Mouse (Mus musculus) hindbrain, embryonic 15.5 days (tissue): ENCODE results near the gene Mrpl19. TPM values are rescaled to one million over a fixed set of nuclear protein-coding genes. Genes with fewer than 3 reads are reported as not detected.

Experiments used
- ATAC-seq: fragments of 200-750 bp; cut with Nextera tagmentation; 2 replicates; pipeline ENCODE4 v1.8.0; 2017; ENCODE audit warnings: low read depth, moderate number of reproducible peaks, moderate TSS enrichment; ENCODE audit not compliant: low FRiP score
- H3K27ac ChIP-seq: fragments of 300-500 bp; sonication (generic); replicated peaks from 2 replicates; pipeline ENCODE4 v1.5.1; 2015; ENCODE audit warnings: mild to moderate bottlenecking, inconsistent platforms
- H3K27me3 ChIP-seq: fragments of 300-500 bp; sonication (generic); 2 replicates; pipeline ENCODE4 v1.6.1; 2015; ENCODE audit warnings: control low read depth, inconsistent platforms
- H3K36me3 ChIP-seq: fragments of 300-500 bp; sonication (generic); 2 replicates; pipeline ENCODE4 v1.6.1; 2015; ENCODE audit warnings: control low read depth, inconsistent platforms
- H3K4me1 ChIP-seq: fragments of 300-500 bp; sonication (generic); replicated peaks from 2 replicates; pipeline ENCODE4 v1.6.1; 2015; ENCODE audit warnings: control low read depth, inconsistent platforms
- H3K4me2 ChIP-seq: fragments of 300-500 bp; sonication (generic); 2 replicates; pipeline ENCODE4 v1.6.1; 2015; ENCODE audit warnings: moderate library complexity, mild to moderate bottlenecking, inconsistent platforms
- H3K4me3 ChIP-seq: fragments of 300-500 bp; sonication (generic); 2 replicates; pipeline ENCODE4 v1.5.1; 2015; ENCODE audit warnings: mild to moderate bottlenecking, inconsistent platforms
- H3K9ac ChIP-seq: fragments of 300-500 bp; sonication (generic); 2 replicates; pipeline ENCODE4 v1.6.1; 2015; ENCODE audit warnings: inconsistent platforms
- H3K9me3 ChIP-seq: fragments of 300-500 bp; sonication (generic); 2 replicates; pipeline ENCODE4 v1.6.1; 2016; ENCODE audit warnings: control low read depth, inconsistent platforms
- WGBS: fragments of 180-500 bp; shearing (Covaris S2); methylation state at CpG from one replicate; pipeline ENCODE4 v1.1.7; 2015; 5-methylcytosine and 5-hydroxymethylcytosine counted together
- polyA plus RNA-seq: library from polyadenylated mRNA; unstranded; fragments of >200 nt; fragmentation: Nextera tagmentation; extraction: Ambion mirVana; gene quantifications from 2 replicates; pipeline ENCODE4 v1.2.1, GENCODE M21; 2015

The Mrpl19 gene
- polyA plus RNA-seq, 1 experiment from 2014 or later, result 42.8 TPM

DNA sequence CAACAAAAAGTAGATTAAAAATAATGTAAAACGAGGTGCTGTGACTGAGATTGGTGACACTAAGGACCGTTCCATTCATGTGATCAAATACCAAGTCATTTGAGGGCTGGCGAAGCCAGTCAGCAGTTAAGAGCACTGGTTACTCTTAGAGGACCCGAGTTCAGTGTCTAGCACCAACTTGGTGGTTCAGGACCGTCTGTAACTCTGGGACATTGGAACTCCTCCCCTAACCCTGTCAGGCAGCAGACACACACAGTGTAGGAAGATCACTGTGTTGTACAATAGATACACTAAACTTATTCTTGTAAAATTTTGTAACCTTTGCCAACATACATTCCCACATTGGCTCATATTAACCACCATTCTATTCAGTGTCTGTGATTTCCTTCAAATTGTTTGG is 41.5 kb downstream of the Mrpl19 start:
- Histone ChIP-seq H3K27ac (no peak overlapping the region), H3K4me3 (peak overlapping the region; percentile 91), H3K4me2 (peak overlapping the region; percentile 70), H3K4me1 (peaks cover 13% of the 10 kb centered on the region), H3K9me3 (no peaks in the 10 kb centered on the region), H3K36me3 (no peaks in the 10 kb centered on the region; the same call in none of the 2 replicates), H3K9ac (peak overlapping the region; percentile 92), H3K27me3 (no peaks in the 10 kb centered on the region)
- ATAC-seq, result no peak
- WGBS, result 16% methylated on average over 5 of the region's 5 CpGs

- under 1% methylated on average over 50 of the region's 56 CpGs for WGBS
- Histone ChIP-seq H3K36me3 (no peaks in the 10 kb centered on the region; the same call in none of the 2 replicates), H3K9ac (peak within 1 kb of the TSS; percentile 92), H3K27ac (peak within 1 kb of the TSS; percentile 73), H3K4me3 (peak within 1 kb of the TSS; percentile 91), H3K9me3 (no peaks in the 10 kb centered on the region), H3K4me2 (peak within 1 kb of the TSS; percentile 70), H3K4me1 (peaks cover 13% of the 10 kb centered on the region), H3K27me3 (no peaks in the 10 kb centered on the region)
- peak; percentile 97 for ATAC-seq
Measured at GRCm38 (mm10) chr6:81923523-81924142, 42.1 kb downstream of the Mrpl19 start, which contains the start of gene Gcfc2. Gene Gcfc2 (plus strand): TSS chr6:81923669.

GRCm38 (mm10) chr6:81912177-81912576 is 53.6 kb downstream of the Mrpl19 start:
- no peaks in the 10 kb centered on the region for H3K4me1 ChIP-seq
- no peaks in the 10 kb centered on the region for H3K9me3 ChIP-seq
- H3K9ac ChIP-seq, result no peak overlapping the region
- no peak overlapping the region for H3K4me3 ChIP-seq
- no peaks in the 10 kb centered on the region for H3K36me3 ChIP-seq
- WGBS, result 75% methylated on average over 3 of the region's 3 CpGs
- no peak overlapping the region for H3K27ac ChIP-seq
- no peak overlapping the region for H3K4me2 ChIP-seq
- ATAC-seq, result no peak
- no peaks in the 10 kb centered on the region for H3K27me3 ChIP-seq

DNA sequence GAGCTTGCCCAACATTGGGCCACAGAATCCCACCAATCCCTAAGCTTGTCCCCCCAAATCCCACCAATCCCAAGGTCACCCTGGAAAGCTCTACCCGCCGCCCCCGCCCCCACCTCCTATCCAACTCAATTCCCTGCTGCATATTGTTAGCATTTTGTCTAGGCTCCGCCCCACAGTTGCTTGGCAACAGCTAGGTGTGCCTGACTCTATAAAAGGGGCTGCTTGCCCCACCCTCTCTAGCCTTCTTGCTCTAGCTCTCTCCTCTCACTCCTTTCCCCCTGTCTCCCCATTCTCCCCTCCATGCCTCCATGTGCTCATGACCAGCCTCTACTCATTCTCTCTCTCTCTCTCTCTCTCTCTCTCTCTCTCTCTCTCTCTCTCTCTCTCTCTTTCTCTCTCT is 54.0 kb downstream of the Mrpl19 start:
- no peak overlapping the region for H3K27ac ChIP-seq
- no peaks in the 10 kb centered on the region for H3K36me3 ChIP-seq
- no peaks in the 10 kb centered on the region for H3K9me3 ChIP-seq
- H3K9ac ChIP-seq, result no peak overlapping the region
- H3K4me3 ChIP-seq, result no peak overlapping the region
- no peak for ATAC-seq
- no peaks in the 10 kb centered on the region for H3K27me3 ChIP-seq
- no peak overlapping the region for H3K4me2 ChIP-seq
- H3K4me1 ChIP-seq, result no peaks in the 10 kb centered on the region
- 80% methylated on average over 4 of the region's 4 CpGs for WGBS

DNA sequence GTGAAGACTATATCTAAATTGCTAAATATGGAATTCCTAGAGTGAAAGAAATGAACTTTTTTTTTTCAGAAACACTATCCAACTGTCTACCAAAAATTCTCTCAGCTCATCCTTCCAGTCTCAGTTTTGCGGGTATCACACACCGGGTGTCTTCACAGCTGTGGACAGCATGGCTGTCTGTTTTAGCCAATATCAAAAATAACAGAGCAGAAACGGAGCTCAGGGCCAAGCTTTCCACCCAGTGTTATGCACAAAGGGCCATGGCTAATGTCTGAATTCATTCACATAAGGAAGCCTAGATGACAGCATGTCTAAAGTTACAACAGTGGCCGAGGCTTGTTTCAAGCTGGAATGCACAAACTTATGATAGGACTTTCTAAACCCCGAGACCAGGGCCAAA is 54.5 kb downstream of the Mrpl19 start:
- Histone ChIP-seq H3K27ac (no peak overlapping the region), H3K36me3 (no peaks in the 10 kb centered on the region), H3K4me3 (no peak overlapping the region), H3K9ac (no peak overlapping the region), H3K4me1 (no peaks in the 10 kb centered on the region), H3K4me2 (no peak overlapping the region), H3K9me3 (no peaks in the 10 kb centered on the region), H3K27me3 (no peaks in the 10 kb centered on the region)
- 90% methylated on average over 5 of the region's 5 CpGs for WGBS
- no peak for ATAC-seq

- H3K9ac ChIP-seq, result no peak overlapping the region
- H3K4me1 ChIP-seq, result no peaks in the 10 kb centered on the region
- ATAC-seq, result no peak
- 88% methylated on average over 25 of the region's 25 CpGs for WGBS
- no peak overlapping the region for H3K4me3 ChIP-seq
- no peaks in the 10 kb centered on the region for H3K9me3 ChIP-seq
- no peaks in the 10 kb centered on the region for H3K27me3 ChIP-seq
- H3K27ac ChIP-seq, result no peak overlapping the region
- H3K36me3 ChIP-seq, result no peaks in the 10 kb centered on the region
- H3K4me2 ChIP-seq, result no peak overlapping the region
Measured at GRCm38 (mm10) chr6:81910302-81910855, 55.4 kb downstream of the Mrpl19 start.

Other genes starting within 250 kb of the Mrpl19 start
- gene Gcfc2, start 42.3 kb downstream of the Mrpl19 start, polyA plus RNA-seq, result 6.0 and 6.7 TPM in 2 replicates
- gene Eva1a, start 75.1 kb upstream of the Mrpl19 start, polyA plus RNA-seq, result 0.49 and 0.60 TPM in 2 replicates